Mouse (Mus musculus) heart, postnatal 0 days (tissue): ENCODE results near the gene Abcc4. TPM values are rescaled to one million over a fixed set of nuclear protein-coding genes. Genes with fewer than 3 reads are reported as not detected.

Source experiments
- ATAC-seq: fragments of 200-750 bp; cut with Nextera tagmentation; 2 replicates; pipeline ENCODE4 v1.8.0; 2017; ENCODE audit warnings: low read depth, moderate number of reproducible peaks, moderate library complexity; ENCODE audit not compliant: insufficient read depth
- DNase-seq: peaks from one replicate; pipeline ENCODE4 v3.0.0-alpha.2; 2016; ENCODE audit warnings: low spot score
- H3K27ac ChIP-seq: fragments of 300-500 bp; sonication (generic); 2 replicates; pipeline ENCODE4 v1.5.1; 2014; ENCODE audit warnings: low read depth, mild to moderate bottlenecking
- H3K27me3 ChIP-seq: fragments of 300-500 bp; sonication (generic); 2 replicates; pipeline ENCODE4 v1.6.1; 2014; ENCODE audit warnings: low read length, mixed read lengths; ENCODE audit not compliant: control insufficient read depth, insufficient read depth
- H3K36me3 ChIP-seq: fragments of 300-500 bp; sonication (generic); replicated peaks from 2 replicates; pipeline ENCODE4 v1.6.1; 2014; ENCODE audit warnings: low read length, mixed read lengths; ENCODE audit not compliant: control insufficient read depth, insufficient read depth
- H3K4me1 ChIP-seq: fragments of 300-500 bp; sonication (generic); 2 replicates; pipeline ENCODE4 v1.6.1; 2014; ENCODE audit warnings: antibody characterized with exemption; ENCODE audit not compliant: control insufficient read depth, insufficient read depth
- H3K4me2 ChIP-seq: fragments of 300-500 bp; sonication (generic); 2 replicates; pipeline ENCODE4 v1.6.1; 2014; ENCODE audit warnings: low read depth, mild to moderate bottlenecking, low read length, moderate library complexity
- H3K4me3 ChIP-seq: fragments of 300-500 bp; sonication (generic); 2 replicates; pipeline ENCODE4 v1.5.1; 2014; ENCODE audit warnings: low read depth, low read length
- H3K9ac ChIP-seq: fragments of 300-500 bp; sonication (generic); replicated peaks from 2 replicates; pipeline ENCODE4 v1.6.1; 2014; ENCODE audit warnings: low read depth, low read length, mixed read lengths
- H3K9me3 ChIP-seq: fragments of 300-500 bp; sonication (generic); replicated peaks from 2 replicates; pipeline ENCODE4 v1.6.1; 2016; ENCODE audit warnings: low read length; ENCODE audit not compliant: control insufficient read depth
- CTCF ChIP-seq: IDR thresholded peaks from 2 replicates; pipeline ENCODE4 v1.5.1; 2016; ENCODE audit warnings: antibody characterized with exemption, control low read depth, low read depth
- EP300 ChIP-seq: IDR thresholded peaks from 2 replicates; pipeline ENCODE4 v1.6.1; 2016; ENCODE audit warnings: antibody characterized with exemption, low read depth
- WGBS: fragments of 180-500 bp; shearing (Covaris S2); extraction: QIAGEN DNeasy Blood & Tissue Kit; methylation state at CpG from one replicate; pipeline ENCODE4 v1.1.7; 2014; 5-methylcytosine and 5-hydroxymethylcytosine counted together
- polyA plus RNA-seq: library from polyadenylated mRNA; unstranded; fragments of >200 nt; fragmentation: Nextera tagmentation; extraction: Ambion mirVana; gene quantifications from 2 replicates; pipeline ENCODE4 v1.2.1, GENCODE M21; 2015
- total RNA-seq: library from RNA; depleted of rRNA; stranded (reverse); fragments of >200 nt; gene quantifications from 2 replicates; pipeline ENCODE4 v1.2.3, GENCODE M21; 2014; ENCODE audit warnings: low replicate concordance

The Abcc4 gene
- total and polyA plus RNA-seq, 2 experiments from 2014 or later = 0.83 to 2.0 TPM

- Histone ChIP-seq H3K27ac (no peak overlapping the region), H3K4me1 (no peaks in the 10 kb centered on the region), H3K9ac (no peak overlapping the region), H3K4me3 (no peak overlapping the region), H3K27me3 (no peaks in the 10 kb centered on the region), H3K36me3 (no peaks in the 10 kb centered on the region), H3K9me3 (no peaks in the 10 kb centered on the region), H3K4me2 (no peak overlapping the region)
- DNase-seq = no peak
- TF ChIP-seq CTCF = no peak
- TF ChIP-seq EP300 = no peak
- ATAC-seq = no peak
- 77% methylated on average over 9 of the region's 9 CpGs for WGBS
Measured at GRCm38 (mm10) chr14:118572688-118573245, 133.3 kb downstream of the Abcc4 start.

DNA sequence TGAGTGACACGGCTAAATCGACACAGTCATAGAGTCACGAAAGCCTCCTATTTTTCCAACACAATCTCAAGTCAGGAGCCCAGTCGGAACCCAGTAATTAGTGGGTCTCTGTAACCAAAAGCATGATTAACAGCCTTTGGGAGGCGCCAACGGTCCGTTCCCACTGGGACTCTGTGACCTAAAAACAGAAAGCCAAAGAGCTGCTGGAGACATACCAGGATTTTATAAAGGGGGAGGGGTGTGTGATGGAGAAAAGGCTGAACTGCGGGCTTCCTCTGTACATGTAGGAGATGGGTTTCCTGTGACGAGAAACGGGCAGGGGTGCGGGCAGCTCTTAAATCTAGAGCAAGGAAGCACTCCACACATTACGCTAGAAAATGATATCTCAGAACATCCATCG is 136.4 kb downstream of the Abcc4 start:
- Histone ChIP-seq H3K36me3 (no peaks in the 10 kb centered on the region), H3K9me3 (no peaks in the 10 kb centered on the region), H3K9ac (no peak overlapping the region), H3K4me3 (no peak overlapping the region), H3K27me3 (no peaks in the 10 kb centered on the region), H3K27ac (no peak overlapping the region), H3K4me2 (no peak overlapping the region), H3K4me1 (no peaks in the 10 kb centered on the region)
- TF ChIP-seq EP300 (no peak), CTCF (no peak)
- ATAC-seq (no peak), DNase-seq (no peak)
- WGBS = 84% methylated on average over 13 of the region's 13 CpGs

DNA sequence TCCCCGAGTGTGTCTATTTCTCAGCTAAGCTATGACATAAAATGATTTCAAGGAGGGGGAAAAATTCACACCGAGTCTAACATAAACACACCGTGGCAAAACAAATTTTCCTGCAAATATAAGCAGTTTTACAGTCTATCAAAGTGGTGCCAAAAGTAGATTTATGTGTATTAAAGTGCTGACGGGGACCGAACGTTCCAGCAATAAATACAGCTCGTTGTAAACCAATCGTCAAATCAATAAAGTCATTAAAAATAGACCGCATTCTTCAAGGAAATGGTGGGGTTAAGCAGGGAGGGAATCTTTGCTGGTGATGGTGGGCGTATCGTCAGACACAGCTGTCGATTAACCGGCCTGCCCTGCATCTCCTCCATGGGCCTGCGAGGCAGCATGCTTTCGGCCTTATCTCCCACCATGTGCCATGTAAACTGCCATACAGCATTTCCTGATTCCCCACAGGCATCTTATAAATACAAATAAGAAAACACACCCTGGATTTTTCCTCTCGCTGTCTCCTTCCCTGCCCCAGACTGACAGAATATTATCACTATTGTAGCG is 137.8 kb downstream of the Abcc4 start:
- ATAC-seq = no peak
- Histone ChIP-seq H3K4me1 (no peaks in the 10 kb centered on the region), H3K4me2 (no peak overlapping the region), H3K27ac (no peak overlapping the region), H3K27me3 (no peaks in the 10 kb centered on the region), H3K4me3 (no peak overlapping the region), H3K9me3 (no peaks in the 10 kb centered on the region), H3K9ac (no peak overlapping the region), H3K36me3 (no peaks in the 10 kb centered on the region)
- no peak for DNase-seq
- 72% methylated on average over 17 of the region's 17 CpGs for WGBS
- no peak for TF ChIP-seq CTCF
- TF ChIP-seq EP300 = no peak

DNA sequence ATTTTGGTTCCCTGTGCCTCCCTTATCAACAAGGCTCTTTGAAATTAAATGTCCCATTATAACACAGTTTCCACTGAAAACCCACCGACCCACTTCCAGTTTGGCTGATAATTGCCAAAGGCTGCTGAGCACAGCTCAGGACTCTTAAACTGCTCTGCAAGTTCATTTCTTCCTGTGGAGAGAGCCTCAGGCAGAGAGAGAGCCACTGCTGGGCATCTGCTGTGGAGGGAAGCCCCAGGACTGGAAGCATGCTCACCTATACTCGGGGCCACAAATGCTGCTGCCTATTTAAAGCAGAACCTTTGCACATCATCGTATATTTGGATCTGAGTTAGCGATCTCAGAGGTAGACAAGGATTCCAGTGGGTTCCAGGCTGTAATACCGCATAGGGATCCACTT is 139.2 kb downstream of the Abcc4 start:
- Histone ChIP-seq H3K27ac (no peak overlapping the region), H3K4me2 (peak overlapping the region; percentile 16; the same call in 1 of the 2 replicates), H3K9ac (no peak overlapping the region), H3K4me1 (no peaks in the 10 kb centered on the region), H3K36me3 (no peaks in the 10 kb centered on the region), H3K4me3 (no peak overlapping the region), H3K27me3 (no peaks in the 10 kb centered on the region), H3K9me3 (no peaks in the 10 kb centered on the region)
- 79% methylated on average over 5 of the region's 5 CpGs for WGBS
- ATAC-seq (no peak), DNase-seq (no peak)
- no peak for TF ChIP-seq EP300
- no peak for TF ChIP-seq CTCF

DNA sequence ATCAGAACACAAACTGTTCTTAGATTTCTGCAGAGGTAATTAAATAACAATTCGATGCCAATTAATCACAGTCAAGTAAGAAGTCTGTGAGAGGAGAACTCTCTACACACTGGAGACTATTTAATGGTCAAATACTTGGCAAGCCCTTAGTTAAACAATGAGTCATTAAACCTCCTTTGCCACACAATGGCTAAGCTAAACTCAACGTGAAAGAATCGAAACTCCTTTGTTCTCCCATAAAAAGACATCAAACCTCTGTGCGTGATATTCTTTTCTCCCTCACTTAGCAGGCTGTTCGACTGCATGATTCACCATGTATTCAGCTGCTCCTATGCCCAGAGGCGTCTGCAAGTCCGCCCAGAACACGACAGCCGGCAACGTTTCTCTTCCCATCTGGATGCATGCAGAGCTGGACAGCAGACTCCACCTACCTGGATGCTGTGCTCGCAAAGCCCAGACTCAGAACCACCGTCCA is 139.8 kb downstream of the Abcc4 start:
- no peak for DNase-seq
- Histone ChIP-seq H3K4me1 (no peaks in the 10 kb centered on the region), H3K9me3 (no peaks in the 10 kb centered on the region), H3K9ac (no peak overlapping the region), H3K27me3 (no peaks in the 10 kb centered on the region), H3K36me3 (no peaks in the 10 kb centered on the region), H3K4me3 (peak overlapping the region; percentile 14; the same call in 1 of the 2 replicates), H3K4me2 (peak overlapping the region; percentile 16; the same call in 1 of the 2 replicates), H3K27ac (no peak overlapping the region)
- WGBS = 54% methylated on average over 12 of the region's 12 CpGs
- ATAC-seq = no peak
- TF ChIP-seq CTCF (no peak), EP300 (no peak)

GRCm38 (mm10) chr14:118565696-118566095 is 140.3 kb downstream of the Abcc4 start:
- no peak overlapping the region for H3K27ac ChIP-seq
- ATAC-seq (no peak), DNase-seq (no peak)
- no peak overlapping the region for H3K9ac ChIP-seq
- H3K4me1 ChIP-seq = no peaks in the 10 kb centered on the region
- H3K9me3 ChIP-seq = no peaks in the 10 kb centered on the region
- no peaks in the 10 kb centered on the region for H3K27me3 ChIP-seq
- no peak for TF ChIP-seq EP300
- no peak for TF ChIP-seq CTCF
- H3K36me3 ChIP-seq = no peaks in the 10 kb centered on the region
- H3K4me2 ChIP-seq = no peak overlapping the region
- no peak overlapping the region for H3K4me3 ChIP-seq
- 94% methylated on average over 5 of the region's 5 CpGs for WGBS
